In the genomic region with DNA sequence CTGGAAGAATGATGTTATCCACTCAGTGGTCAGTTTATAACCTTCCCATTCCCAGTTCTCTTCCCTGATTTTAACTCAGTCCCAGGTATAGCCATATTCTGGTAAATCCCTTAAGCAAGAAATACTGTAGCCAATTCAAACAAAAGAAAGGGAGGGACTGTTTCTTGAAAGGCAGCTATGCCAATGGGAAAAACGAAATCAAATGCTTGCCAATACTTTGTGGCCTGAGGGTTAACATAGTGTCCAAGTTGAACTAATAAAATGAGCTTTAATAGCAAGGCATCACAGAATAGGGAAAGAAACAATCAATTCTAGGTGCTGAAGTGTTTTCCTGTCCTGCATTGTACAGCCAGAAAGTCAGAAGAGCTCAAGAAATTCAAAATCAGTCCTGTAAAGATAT, we compare ENCODE assay signal across 24 mouse cellular contexts.
DNase-seq lines count a peak whose midpoint lies in the region; ATAC-seq lines count a peak whose summit lies in the region.
"Had no signal": no experiment of that assay in that cellular context is flagged by ENCODE, and none has a peak within 500 bp of the region (broad histone marks: within the 10 kb centered on the region; RNA-seq: fewer than 3 reads in every experiment).

No protein-coding gene starts in this region.

- no peak overlapping the region for H3K4me2 ChIP-seq in limb, embryonic 15.5 days
- H3K4me2 ChIP-seq in liver, embryonic 11.5 days, result no peak overlapping the region
- H3K4me2 ChIP-seq: embryonic facial prominence, embryonic 12.5 days; forebrain, embryonic 13.5 days; forebrain, embryonic 15.5 days had no signal

- H3K9ac ChIP-seq in limb, embryonic 15.5 days, result no peak overlapping the region
- H3K9ac ChIP-seq in liver, embryonic 11.5 days (ENCODE audit: low read depth, low read length), result no peak overlapping the region
- H3K9ac ChIP-seq: embryonic facial prominence, embryonic 12.5 days; forebrain, embryonic 13.5 days; forebrain, embryonic 15.5 days; forebrain, postnatal 0 days had no signal

- H3K36me3 ChIP-seq in limb, embryonic 15.5 days, result no peaks in the 10 kb centered on the region
- H3K36me3 ChIP-seq in limb, embryonic 10.5 days, result no peaks in the 10 kb centered on the region
- no peaks in the 10 kb centered on the region for H3K36me3 ChIP-seq in liver, embryonic 11.5 days (ENCODE audit: control insufficient read depth, insufficient read depth, low read length)
- H3K36me3 ChIP-seq: embryonic facial prominence, embryonic 10.5 days; embryonic facial prominence, embryonic 12.5 days; forebrain, embryonic 15.5 days had no signal

- no peaks in the 10 kb centered on the region for H3K9me3 ChIP-seq in limb, embryonic 15.5 days
- no peaks in the 10 kb centered on the region for H3K9me3 ChIP-seq in limb, embryonic 10.5 days (replicated peaks)
- no peaks in the 10 kb centered on the region for H3K9me3 ChIP-seq in liver, embryonic 11.5 days (ENCODE audit: control insufficient read depth, low read length)
- H3K9me3 ChIP-seq: embryonic facial prominence, embryonic 10.5 days; embryonic facial prominence, embryonic 12.5 days; forebrain, embryonic 13.5 days; forebrain, embryonic 15.5 days had no signal

- 45% methylated on average over 1 of the region's 1 CpGs for WGBS in limb, embryonic 15.5 days
- WGBS in limb, embryonic 10.5 days, result 77% methylated on average over 1 of the region's 1 CpGs
- WGBS in liver, embryonic 11.5 days, result 63% methylated on average over 1 of the region's 1 CpGs

- H3K4me3 ChIP-seq in limb, embryonic 15.5 days, result no peak overlapping the region
- H3K4me3 ChIP-seq in limb, embryonic 10.5 days, result no peak overlapping the region
- no peak overlapping the region for H3K4me3 ChIP-seq in liver, embryonic 11.5 days (ENCODE audit: low read depth, low read length)
- H3K4me3 ChIP-seq: embryonic facial prominence, embryonic 10.5 days; embryonic facial prominence, embryonic 12.5 days; forebrain, embryonic 13.5 days; forebrain, embryonic 15.5 days had no signal

- H3K27me3 ChIP-seq in limb, embryonic 15.5 days, result no peaks in the 10 kb centered on the region
- no peaks in the 10 kb centered on the region for H3K27me3 ChIP-seq in limb, embryonic 10.5 days (ENCODE audit: low read depth, poor library complexity, severe bottlenecking)
- H3K27me3 ChIP-seq in liver, embryonic 11.5 days (replicated peaks; ENCODE audit: control insufficient read depth, insufficient read depth, low read length), result no peaks in the 10 kb centered on the region
- H3K27me3 ChIP-seq: embryonic facial prominence, embryonic 12.5 days; forebrain, embryonic 13.5 days; forebrain, embryonic 15.5 days had no signal

- no peak for DNase-seq in limb, embryonic 10.5 days (ENCODE audit: low spot score)
- DNase-seq in fat pad, adult 2 months (ENCODE audit: extremely low read depth, low read depth, low spot score), result peak; percentile 34
- peak; percentile 24 for DNase-seq in gonadal fat pad, adult 2 months (ENCODE audit: low read depth)
- DNase-seq in liver, embryonic 11.5 days (ENCODE audit: low spot score), result no peak
- DNase-seq in thymus, postnatal 0 days (ENCODE audit: low spot score), result no peak
- DNase-seq: adrenal gland, adult 2 months; adrenal gland, postnatal 10 days; adrenal gland, postnatal 25 days; B cell, adult 2 months; cerebellum, adult 11 months; cerebellum, adult 18-20 months; cerebellum, adult 8-10 months; cerebellum, adult 9-11 months; cerebellum, postnatal 14 days; cerebellum, postnatal 36 days; embryo, embryonic 11 days; forebrain, postnatal 0 days had no signal

- H3K27ac ChIP-seq in limb, embryonic 15.5 days, result no peak overlapping the region
- H3K27ac ChIP-seq in limb, embryonic 10.5 days, result no peak overlapping the region
- H3K27ac ChIP-seq in liver, embryonic 11.5 days (ENCODE audit: low read depth, low read length), result no peak overlapping the region
- H3K27ac ChIP-seq: embryonic facial prominence, embryonic 10.5 days; embryonic facial prominence, embryonic 12.5 days; forebrain, embryonic 13.5 days; forebrain, embryonic 15.5 days had no signal

- H3K4me1 ChIP-seq in limb, embryonic 15.5 days, result no peaks in the 10 kb centered on the region
- no peaks in the 10 kb centered on the region for H3K4me1 ChIP-seq in limb, embryonic 10.5 days
- no peaks in the 10 kb centered on the region for H3K4me1 ChIP-seq in liver, embryonic 11.5 days (replicated peaks; ENCODE audit: control insufficient read depth, insufficient read depth, low read length)
- H3K4me1 ChIP-seq: embryonic facial prominence, embryonic 10.5 days; embryonic facial prominence, embryonic 12.5 days; forebrain, embryonic 13.5 days; forebrain, embryonic 15.5 days had no signal

- 0 out of 2 replicates have a peak, but pooled peaks have one; percentile 30 for ATAC-seq in limb, embryonic 15.5 days (ENCODE audit: insufficient number of reproducible peaks, low FRiP score, low TSS enrichment, low read depth)
- no peak for ATAC-seq in liver, embryonic 11.5 days (replicated peaks; ENCODE audit: low FRiP score)
- ATAC-seq: activated CD4-positive, CD25-positive, alpha-beta regulatory T cell, adult 4 months; forebrain, embryonic 13.5 days; forebrain, embryonic 15.5 days; forebrain, postnatal 0 days; Patski had no signal

Comparison
In these comparisons a context has a peak if more than half of its experiments do, and no peak if none do; other contexts are left out.
1. DNase-seq: peak in fat pad, adult 2 months (single experiment) and gonadal fat pad, adult 2 months (single experiment); none in limb, embryonic 10.5 days (single experiment), liver, embryonic 11.5 days (single experiment) and thymus, postnatal 0 days (single experiment).